Mouse (Mus musculus): ENCODE results near the gene Rab9b.

Rab9b gene

DNA sequence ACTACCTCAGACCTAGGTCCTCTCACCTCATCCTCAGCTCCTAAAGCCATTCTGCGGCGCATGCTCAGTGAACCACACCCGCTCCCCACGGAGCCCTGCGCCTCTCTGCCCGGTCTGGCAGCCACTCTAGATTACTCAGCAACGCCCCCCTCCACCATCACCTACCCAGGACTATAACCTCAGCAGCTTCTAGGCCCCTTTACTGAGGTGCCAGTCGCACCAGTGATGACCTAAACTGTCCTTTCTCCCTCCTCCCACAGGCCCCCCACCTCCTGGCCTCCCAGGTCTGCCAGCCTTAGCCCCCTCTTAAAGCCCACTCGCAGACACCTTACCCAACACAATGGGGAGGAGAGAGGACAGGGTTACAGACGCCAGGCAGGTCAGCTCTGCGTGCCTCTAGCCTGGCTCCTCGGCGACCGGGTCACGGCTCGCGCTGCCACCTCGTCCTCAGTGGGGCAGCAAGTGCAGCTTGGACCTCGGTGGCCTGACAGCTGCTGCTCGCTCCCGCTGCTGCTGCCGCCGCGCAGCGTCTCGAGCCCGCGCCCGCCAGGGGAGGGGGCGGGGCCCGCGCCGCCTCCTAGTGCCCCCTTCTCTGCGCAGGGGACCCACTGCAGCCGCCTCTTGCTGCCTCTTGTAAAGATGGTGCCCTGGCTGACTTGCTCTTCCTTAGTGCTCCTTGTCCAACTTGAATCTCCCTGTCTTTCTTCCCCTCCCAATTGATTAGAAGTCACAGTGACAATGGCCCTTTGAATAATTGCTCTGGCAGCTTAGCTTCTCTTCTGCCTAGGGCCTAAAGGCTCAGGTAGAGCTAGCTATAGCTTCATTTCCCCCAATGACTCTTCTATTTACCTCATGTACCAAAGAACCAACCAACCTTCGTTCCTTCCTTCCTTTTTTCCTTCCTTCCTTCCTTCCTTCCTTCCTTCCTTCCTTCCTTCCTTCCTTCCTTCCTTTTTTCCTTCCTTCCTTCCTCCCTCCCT is at the start of gene Rab9b:
Gene Rab9b, minus strand, starts transcription at position 695 of the 980 bp plus-strand sequence.
- no peak for DNase-seq (ENCODE audit: low spot score)

- no peak for DNase-seq (ENCODE audit: low spot score)
Measured at GRCm38 (mm10) chrX:136904369-136904768, 35.8 kb upstream of the Rab9b start.

DNA sequence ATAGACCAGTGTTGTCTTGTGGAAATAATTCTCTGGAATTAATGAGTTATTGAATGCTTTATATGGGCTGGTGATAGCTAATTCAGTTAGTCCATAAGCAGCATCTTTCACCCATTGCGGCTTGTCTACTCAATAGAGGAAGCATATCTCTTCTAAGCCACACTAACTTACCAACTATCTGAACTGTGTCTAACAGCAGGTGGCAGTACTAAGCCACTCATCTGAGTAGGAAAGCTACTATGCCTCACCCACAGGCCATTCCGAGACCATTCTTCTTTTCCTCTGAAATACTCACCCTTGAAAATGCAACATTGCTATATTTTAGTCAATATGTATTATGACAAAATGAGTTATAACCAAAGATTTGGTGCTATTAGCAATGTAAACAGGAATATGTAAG is 27.2 kb upstream of the Rab9b start:
- DNase-seq (ENCODE audit: low spot score) = no peak

DNA sequence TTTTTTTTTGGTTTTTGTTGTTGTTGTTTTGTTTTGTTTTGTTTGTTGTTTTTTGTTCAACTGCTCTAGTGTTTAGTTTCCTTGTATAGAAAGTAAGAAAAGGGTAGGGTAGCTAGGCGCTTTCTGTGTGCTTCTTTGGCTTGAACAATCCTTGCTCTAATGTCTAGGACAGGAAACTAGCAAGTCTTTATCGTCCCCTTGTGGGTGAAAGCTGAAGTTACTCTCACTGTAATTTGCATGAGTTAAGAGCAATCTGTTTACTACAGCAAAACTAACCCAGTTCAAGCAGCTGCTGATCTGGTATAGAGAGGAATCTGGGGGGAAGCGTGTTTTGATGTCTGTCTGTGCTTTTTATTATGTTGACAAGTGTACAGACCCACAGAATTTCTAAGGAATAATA is 18.3 kb downstream of the Rab9b start:
- no peak for DNase-seq (ENCODE audit: low spot score)

DNA sequence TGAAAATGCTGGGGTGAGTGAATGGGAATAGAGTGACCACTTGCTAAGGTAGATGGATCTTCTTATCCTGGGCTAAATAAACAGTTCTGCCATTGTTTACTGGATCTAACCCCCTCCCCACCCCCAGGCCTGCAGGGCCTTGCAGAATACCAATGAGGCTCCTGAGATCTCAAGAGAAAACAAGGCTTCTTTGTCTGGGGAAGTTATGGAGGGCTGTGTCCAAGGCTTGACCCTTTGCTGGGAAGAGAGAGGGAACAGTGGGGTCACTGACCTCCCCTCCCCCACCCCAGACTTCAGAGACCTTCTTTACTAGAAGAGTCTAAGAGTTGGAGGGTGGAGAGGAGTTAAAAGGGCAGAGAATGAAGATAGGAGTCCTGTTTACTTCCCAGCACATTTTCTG is 39.9 kb downstream of the Rab9b start:
- no peak for DNase-seq (ENCODE audit: low spot score)

DNA sequence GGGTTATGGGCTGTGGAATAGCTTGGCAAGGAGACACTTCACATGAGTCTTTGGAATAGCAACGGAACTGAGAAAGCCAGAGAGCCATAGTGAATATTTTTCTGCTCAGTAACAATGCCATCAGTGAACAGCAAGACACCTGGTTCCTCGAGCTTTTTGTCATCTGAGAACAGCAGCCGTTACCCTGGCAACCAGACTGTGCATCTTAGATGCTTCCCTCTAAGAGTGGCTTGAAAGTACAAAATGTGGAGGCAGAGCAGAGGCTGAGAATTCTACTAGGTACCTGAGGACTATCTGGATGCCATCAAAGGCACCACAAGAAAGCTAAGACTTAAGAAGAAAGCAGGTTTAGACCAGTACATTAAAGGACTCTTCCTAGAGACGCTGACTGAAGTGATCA is 43.5 kb downstream of the Rab9b start:
- DNase-seq (ENCODE audit: low spot score) = no peak

GRCm38 (mm10) chrX:136822371-136822770 is 46.2 kb downstream of the Rab9b start, which contains the start of gene Plp1:
Plp1 (plus strand) TSS chrX:136822671.
- DNase-seq (ENCODE audit: low spot score) = no peak

- DNase-seq (ENCODE audit: low spot score) = peak; percentile 19
Measured at GRCm38 (mm10) chrX:136820250-136820649, 48.3 kb downstream of the Rab9b start.

GRCm38 (mm10) chrX:136819752-136820151 is 48.8 kb downstream of the Rab9b start:
- DNase-seq (ENCODE audit: low spot score) = no peak

Data from c-Kit-positive CD71-positive TER-119-positive erythroid progenitor cells, embryonic 14.5 days (primary cell).